In genomic region chr6:47878133-47878514, GRCm38 (mm10) we compare ENCODE assay signal across 8 mouse cellular contexts. TPM values are rescaled to one million over a fixed set of nuclear protein-coding genes. Genes with fewer than 3 reads are reported as not detected.
DNase-seq lines count a peak whose midpoint lies in the region; ATAC-seq and TF ChIP-seq lines count a peak whose summit lies in the region.

No protein-coding gene starts in this region.

- WGBS in intestine, postnatal 0 days = under 1% methylated on average over 11 of the region's 11 CpGs

- TF ChIP-seq CTCF in intestine, postnatal 0 days (IDR thresholded peaks at IDR 0.05; ENCODE audit: low read depth) = no peak

- peaks cover 28% of the 10 kb centered on the region for H3K36me3 ChIP-seq in intestine, postnatal 0 days (ENCODE audit: control insufficient read depth, insufficient read depth)

- no peaks in the 10 kb centered on the region for H3K27me3 ChIP-seq in intestine, postnatal 0 days (replicated peaks; ENCODE audit: control insufficient read depth, insufficient read depth, low read length)

- peak overlapping the region; percentile 81 for H3K4me2 ChIP-seq in intestine, postnatal 0 days (replicated peaks; ENCODE audit: low read depth)

- peak overlapping the region; percentile 95 for H3K27ac ChIP-seq in intestine, postnatal 0 days (ENCODE audit: low read depth, low read length)

- H3K4me3 ChIP-seq in intestine, postnatal 0 days (ENCODE audit: low read depth, low read length) = peak overlapping the region; percentile 93

- H3K9me3 ChIP-seq in intestine, postnatal 0 days (ENCODE audit: control insufficient read depth) = no peaks in the 10 kb centered on the region

- peak; percentile 17 for ATAC-seq in frontal cortex, adult (ENCODE audit: low TSS enrichment)
- ATAC-seq in intestine, postnatal 0 days = no peak

- peaks cover 8% of the 10 kb centered on the region; the same call in 1 of the 2 replicates for H3K4me1 ChIP-seq in intestine, postnatal 0 days (replicated peaks; ENCODE audit: control insufficient read depth, insufficient read depth, low read length)

- H3K9ac ChIP-seq in intestine, postnatal 0 days (ENCODE audit: low read depth, low read length) = peak overlapping the region; percentile 89

- no peak for DNase-seq in frontal cortex, postnatal 10 days (ENCODE audit: low spot score in 2 of 2)
- DNase-seq in 3T3-L1 (ENCODE audit: low read depth, low spot score) = peak; percentile 59
- peak; percentile 5 for DNase-seq in embryo, embryonic 11.5 days (ENCODE audit: low read depth, low spot score)
- peak; percentile 36 for DNase-seq in naive thymus-derived CD4-positive, alpha-beta T cell, adult 2 months (ENCODE audit: low read depth)
- DNase-seq in left cerebral cortex, adult 11 months (ENCODE audit: low spot score) = no peak
- DNase-seq in spleen, adult 12 weeks (ENCODE audit: low spot score) = no peak

RNA-seq across cellular contexts. Expression of gene Zfp282, which starts 1.1 kb away (rescaled TPM):
- polyA plus RNA-seq in intestine, postnatal 0 days (2015; fragmentation: Nextera tagmentation; extraction: Ambion mirVana) = 5.3 TPM in 2 replicates

RNA-seq across cellular contexts. Expression of gene Zfp212, which starts 42.2 kb away (rescaled TPM):
- polyA plus RNA-seq in intestine, postnatal 0 days (2015; fragmentation: Nextera tagmentation; extraction: Ambion mirVana) = 7.5 and 8.8 TPM in 2 replicates

RNA-seq across cellular contexts. Expression of gene Zfp398, which starts 42.7 kb away (rescaled TPM):
- 2.8 and 3.8 TPM in 2 replicates for polyA plus RNA-seq in intestine, postnatal 0 days (2015; fragmentation: Nextera tagmentation; extraction: Ambion mirVana)

RNA-seq across cellular contexts. Expression of gene Zfp786, which starts 47.5 kb away (rescaled TPM):
- polyA plus RNA-seq in intestine, postnatal 0 days (2015; fragmentation: Nextera tagmentation; extraction: Ambion mirVana) = 0.61 and 0.69 TPM in 2 replicates

Comparison
In these comparisons a context has a peak if more than half of its experiments do, and no peak if none do; other contexts are left out.
1. DNase-seq: peak in 3T3-L1 (single experiment), embryo, embryonic 11.5 days (single experiment) and naive thymus-derived CD4-positive, alpha-beta T cell, adult 2 months (single experiment); none in frontal cortex, postnatal 10 days (0 of 2), left cerebral cortex, adult 11 months (single experiment) and spleen, adult 12 weeks (single experiment).